ENCODE assay signal across 18 mouse cellular contexts in the genomic region with DNA sequence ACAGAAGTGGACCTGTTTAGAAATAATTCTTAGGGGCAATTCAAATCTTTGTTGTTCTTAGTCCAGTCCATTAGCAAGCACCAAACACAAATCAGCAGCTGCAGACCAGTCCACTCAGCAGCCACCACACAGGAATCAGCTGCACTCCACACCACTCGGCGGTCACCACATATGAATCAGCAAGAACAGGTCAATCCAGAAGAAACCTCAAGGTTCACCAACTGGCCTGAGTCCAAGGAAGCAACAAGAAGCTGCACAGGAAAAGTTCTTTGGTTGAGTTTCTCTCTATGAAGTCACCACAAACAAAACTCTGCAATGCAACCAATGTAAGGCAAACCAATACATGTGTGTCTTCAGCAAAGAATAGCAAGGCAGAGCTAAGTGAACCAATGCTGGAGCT. TPM values are rescaled to one million over a fixed set of nuclear protein-coding genes. Genes with fewer than 3 reads are reported as not detected.
"Had no signal": no experiment of that assay in that cellular context is flagged by ENCODE, and none has a peak within 500 bp of the region (broad histone marks: within the 10 kb centered on the region; RNA-seq: fewer than 3 reads in every experiment).

No protein-coding gene starts in this region.

- H3K4me1 ChIP-seq: limb, embryonic 10.5 days; liver, embryonic 15.5 days; midbrain, embryonic 13.5 days had no signal

- H3K9ac ChIP-seq: liver, embryonic 15.5 days; midbrain, embryonic 13.5 days had no signal

- ATAC-seq: lung, postnatal 0 days; midbrain, embryonic 13.5 days had no signal

- H3K4me3 ChIP-seq: limb, embryonic 10.5 days; liver, embryonic 15.5 days; midbrain, embryonic 13.5 days had no signal

- H3K4me2 ChIP-seq: liver, embryonic 11.5 days; liver, embryonic 15.5 days; midbrain, embryonic 13.5 days had no signal

- DNase-seq: kidney, postnatal 25 days; layer of hippocampus, adult 9-11 months; lung, adult 2 months; lung, postnatal 36 days; right cerebral cortex, postnatal 14 days; thymus, postnatal 4 days had no signal

- H3K9me3 ChIP-seq: limb, embryonic 10.5 days; liver, embryonic 15.5 days; midbrain, embryonic 13.5 days had no signal

- H3K36me3 ChIP-seq: limb, embryonic 10.5 days; liver, embryonic 15.5 days; midbrain, embryonic 13.5 days had no signal

- H3K27ac ChIP-seq: limb, embryonic 10.5 days; liver, embryonic 15.5 days; midbrain, embryonic 13.5 days; stomach, postnatal 0 days had no signal

- H3K27me3 ChIP-seq: midbrain, embryonic 13.5 days had no signal

RNA-seq across cellular contexts. Expression of a gene that starts 33.1 kb away (rescaled TPM):
- total RNA-seq: left cerebral cortex, postnatal 10 days; megakaryocyte progenitor cell, adult 5-6 weeks; midbrain, postnatal 0 days had no signal
- polyA plus RNA-seq: lung, postnatal 0 days had no signal

RNA-seq across cellular contexts. Expression of a gene that starts 37.8 kb away (rescaled TPM):
- total RNA-seq: left cerebral cortex, postnatal 10 days; megakaryocyte progenitor cell, adult 5-6 weeks; midbrain, postnatal 0 days had no signal
- polyA plus RNA-seq: kidney, embryonic 16.5 days; limb, embryonic 10.5 days; limb, embryonic 14.5 days; liver, embryonic 11.5 days; liver, embryonic 15.5 days; lung, adult 2 months; lung, postnatal 0 days; midbrain, embryonic 13.5 days; neural tube, embryonic 14.5 days; stomach, postnatal 0 days had no signal
